Mouse (Mus musculus): ENCODE data around the gene Psmc3ip. TPM values are rescaled to one million over a fixed set of nuclear protein-coding genes. Genes with fewer than 3 reads are reported as not detected.

The Psmc3ip gene
- polyA plus RNA-seq, 1 experiment = 12.9 TPM

- no peak overlapping the region for H3K4me3 ChIP-seq (ENCODE audit: insufficient read depth, low read length)
- no peak overlapping the region for H3K27ac ChIP-seq (ENCODE audit: insufficient read depth, low read length)
- H3K4me1 ChIP-seq (ENCODE audit: control insufficient read depth, insufficient read depth, low read length) = peaks cover 14% of the 10 kb centered on the region
- TF ChIP-seq POLR2A (IDR thresholded peaks at IDR 0.05; ENCODE audit: low read depth, low read length) = no peak
- TF ChIP-seq CTCF (IDR thresholded peaks at IDR 0.05; ENCODE audit: borderline replicate concordance, insufficient read depth, low read length) = no peak
Measured at GRCm38 (mm10) chr11:101089931-101090330, 5.3 kb downstream of the Psmc3ip start.

GRCm38 (mm10) chr11:101087682-101088055 is 7.6 kb downstream of the Psmc3ip start:
- Histone ChIP-seq H3K27ac (ENCODE audit: insufficient read depth, low read length) (no peak overlapping the region), H3K4me3 (ENCODE audit: insufficient read depth, low read length) (peak overlapping the region; percentile 70), H3K4me1 (ENCODE audit: control insufficient read depth, insufficient read depth, low read length) (peaks cover 14% of the 10 kb centered on the region)
- TF ChIP-seq CTCF (IDR thresholded peaks at IDR 0.05; ENCODE audit: borderline replicate concordance, insufficient read depth, low read length) (no peak), POLR2A (IDR thresholded peaks at IDR 0.05; ENCODE audit: low read depth, low read length) (no peak)

- peak within 1 kb of the TSS; percentile 70 for H3K4me3 ChIP-seq (ENCODE audit: insufficient read depth, low read length)
- H3K4me1 ChIP-seq (ENCODE audit: control insufficient read depth, insufficient read depth, low read length) = peaks cover 14% of the 10 kb centered on the region
- H3K27ac ChIP-seq (ENCODE audit: insufficient read depth, low read length) = peak within 1 kb of the TSS; percentile 42; the same call in 1 of the 2 replicates
- TF ChIP-seq CTCF (IDR thresholded peaks at IDR 0.05; ENCODE audit: borderline replicate concordance, insufficient read depth, low read length) (no peak), POLR2A (IDR thresholded peaks at IDR 0.05; ENCODE audit: low read depth, low read length) (peak; percentile 80)
Measured at GRCm38 (mm10) chr11:101086756-101087681, 8.2 kb downstream of the Psmc3ip start, which contains the start of gene Mlx. Mlx (plus strand) TSS chr11:101087277.

GRCm38 (mm10) chr11:101086323-101086674 is 8.9 kb downstream of the Psmc3ip start:
- peaks cover 14% of the 10 kb centered on the region for H3K4me1 ChIP-seq (ENCODE audit: control insufficient read depth, insufficient read depth, low read length)
- H3K4me3 ChIP-seq (ENCODE audit: insufficient read depth, low read length) = no peak overlapping the region
- no peak for TF ChIP-seq CTCF (IDR thresholded peaks at IDR 0.05; ENCODE audit: borderline replicate concordance, insufficient read depth, low read length)
- TF ChIP-seq POLR2A (IDR thresholded peaks at IDR 0.05; ENCODE audit: low read depth, low read length) = no peak
- H3K27ac ChIP-seq (ENCODE audit: insufficient read depth, low read length) = no peak overlapping the region

GRCm38 (mm10) chr11:101085617-101086322 is 9.5 kb downstream of the Psmc3ip start:
- Histone ChIP-seq H3K4me3 (ENCODE audit: insufficient read depth, low read length) (no peak overlapping the region), H3K4me1 (ENCODE audit: control insufficient read depth, insufficient read depth, low read length) (peaks cover 14% of the 10 kb centered on the region), H3K27ac (ENCODE audit: insufficient read depth, low read length) (no peak overlapping the region)
- TF ChIP-seq POLR2A (IDR thresholded peaks at IDR 0.05; ENCODE audit: low read depth, low read length) (no peak), CTCF (IDR thresholded peaks at IDR 0.05; ENCODE audit: borderline replicate concordance, insufficient read depth, low read length) (no peak)

- TF ChIP-seq CTCF (IDR thresholded peaks at IDR 0.05; ENCODE audit: borderline replicate concordance, insufficient read depth, low read length) (no peak), POLR2A (IDR thresholded peaks at IDR 0.05; ENCODE audit: low read depth, low read length) (no peak)
- Histone ChIP-seq H3K27ac (ENCODE audit: insufficient read depth, low read length) (no peak overlapping the region), H3K4me1 (ENCODE audit: control insufficient read depth, insufficient read depth, low read length) (peaks cover 14% of the 10 kb centered on the region), H3K4me3 (ENCODE audit: insufficient read depth, low read length) (no peak overlapping the region)
Measured at GRCm38 (mm10) chr11:101084811-101085210, 10.4 kb downstream of the Psmc3ip start.

- Histone ChIP-seq H3K4me1 (ENCODE audit: control insufficient read depth, insufficient read depth, low read length) (peaks cover 14% of the 10 kb centered on the region), H3K4me3 (ENCODE audit: insufficient read depth, low read length) (no peak overlapping the region)
- TF ChIP-seq POLR2A (IDR thresholded peaks at IDR 0.05; ENCODE audit: low read depth, low read length) = no peak
Measured at GRCm38 (mm10) chr11:101084246-101084645, 11.0 kb downstream of the Psmc3ip start.

GRCm38 (mm10) chr11:101083083-101083697 is 12.0 kb downstream of the Psmc3ip start:
- TF ChIP-seq POLR2A (IDR thresholded peaks at IDR 0.05; ENCODE audit: low read depth, low read length) (peak; percentile 22; the same call in 1 of the 2 replicates), CTCF (IDR thresholded peaks at IDR 0.05; ENCODE audit: borderline replicate concordance, insufficient read depth, low read length) (no peak)
- peak overlapping the region; percentile 85; the same call in 1 of the 2 replicates for H3K27ac ChIP-seq (ENCODE audit: insufficient read depth, low read length)
- H3K4me1 ChIP-seq (ENCODE audit: control insufficient read depth, insufficient read depth, low read length) = peaks cover 13% of the 10 kb centered on the region
- H3K4me3 ChIP-seq (ENCODE audit: insufficient read depth, low read length) = peak overlapping the region; percentile 85

More at GRCm38 (mm10) chr11:101084246-101084645, 11.0 kb downstream of the Psmc3ip start:
- no peak overlapping the region for H3K27ac ChIP-seq (ENCODE audit: insufficient read depth, low read length)

- Histone ChIP-seq H3K4me3 (ENCODE audit: insufficient read depth, low read length) (peak within 1 kb of the TSS; percentile 85), H3K4me1 (ENCODE audit: control insufficient read depth, insufficient read depth, low read length) (peaks cover 9% of the 10 kb centered on the region; the same call in 1 of the 2 replicates), H3K27ac (ENCODE audit: insufficient read depth, low read length) (peak within 1 kb of the TSS; percentile 85)
- TF ChIP-seq CTCF (IDR thresholded peaks at IDR 0.05; ENCODE audit: borderline replicate concordance, insufficient read depth, low read length) = no peak
- peak; percentile 90 for TF ChIP-seq POLR2A (IDR thresholded peaks at IDR 0.05; ENCODE audit: low read depth, low read length)
Measured at GRCm38 (mm10) chr11:101082208-101083082, 12.8 kb downstream of the Psmc3ip start, which contains the start of gene Coasy. Coasy (plus strand) TSS chr11:101082565.
